Mouse (Mus musculus) activated CD4-positive, CD25-positive, alpha-beta regulatory T cell, adult 9 weeks (primary cell): Measurements from ENCODE around the gene Strap. TPM values are rescaled to one million over a fixed set of nuclear protein-coding genes. Genes with fewer than 3 reads are reported as not detected.

Experiments
- polyA plus RNA-seq: library from polyadenylated mRNA; unstranded; fragments of 100-300 nt; shearing (Covaris generic); gene quantifications from one replicate; pipeline ENCODE4 v1.2.1, GENCODE M21; 2017

The Strap gene
- 39.8 TPM for polyA plus RNA-seq

DNA sequence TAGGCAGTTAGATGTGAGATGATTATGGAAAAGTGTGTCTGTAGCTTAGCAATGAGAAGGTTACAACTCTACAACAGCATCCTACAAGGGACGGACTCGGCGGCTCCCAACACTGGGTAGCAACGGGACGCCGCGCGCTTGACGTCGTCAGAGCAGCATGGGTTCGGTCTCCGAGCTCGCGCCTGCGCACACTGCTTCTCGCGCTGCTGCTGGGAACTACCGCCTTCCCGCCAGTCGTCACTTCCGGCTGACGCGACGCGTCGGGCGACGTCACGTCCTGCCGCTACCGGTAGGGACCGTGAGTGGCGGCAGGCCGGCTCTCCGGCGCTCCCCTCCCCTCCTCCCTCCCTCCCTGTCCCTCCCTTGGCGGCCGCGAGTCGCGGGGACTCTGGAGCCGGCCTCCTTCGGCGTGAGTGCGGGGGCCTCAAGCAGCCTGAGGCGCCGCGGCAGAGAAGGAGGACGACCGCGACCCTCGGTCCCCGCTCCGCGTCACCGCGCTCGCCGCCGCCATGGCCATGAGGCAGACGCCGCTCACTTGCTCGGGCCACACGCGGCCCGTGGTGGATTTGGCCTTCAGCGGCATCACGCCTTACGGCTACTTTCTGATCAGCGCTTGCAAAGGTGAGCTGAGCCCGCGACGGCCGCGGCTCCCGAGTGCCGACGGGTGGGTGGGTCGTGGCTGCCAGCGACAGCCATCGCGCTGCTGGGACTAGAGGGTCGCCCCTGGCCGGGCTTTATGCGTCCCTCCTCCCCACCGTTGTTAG is at the start of gene Strap:
Strap (plus strand) TSS at position 233 of the 764 bp plus-strand sequence.

GRCm38 (mm10) chr6:137754056-137754856 is 19.4 kb downstream of the Strap start, which contains the start of gene Dera:
TSS of gene Dera (plus strand) at chr6:137754546.

Other genes with a start within 250 kb of the Strap start
- gene Eps8, start 80.2 kb upstream of the Strap start, polyA plus RNA-seq = 0.15 TPM
- gene Dera, start 19.5 kb downstream of the Strap start, polyA plus RNA-seq = 79.3 TPM